Mouse (Mus musculus): ENCODE data around the gene Dph7.
"Not testable (repeated sequence)": the region's sequence is repeated elsewhere in the genome, so short reads cannot be mapped to it uniquely, and the experiment has no call there.

Gene Dph7

DNA sequence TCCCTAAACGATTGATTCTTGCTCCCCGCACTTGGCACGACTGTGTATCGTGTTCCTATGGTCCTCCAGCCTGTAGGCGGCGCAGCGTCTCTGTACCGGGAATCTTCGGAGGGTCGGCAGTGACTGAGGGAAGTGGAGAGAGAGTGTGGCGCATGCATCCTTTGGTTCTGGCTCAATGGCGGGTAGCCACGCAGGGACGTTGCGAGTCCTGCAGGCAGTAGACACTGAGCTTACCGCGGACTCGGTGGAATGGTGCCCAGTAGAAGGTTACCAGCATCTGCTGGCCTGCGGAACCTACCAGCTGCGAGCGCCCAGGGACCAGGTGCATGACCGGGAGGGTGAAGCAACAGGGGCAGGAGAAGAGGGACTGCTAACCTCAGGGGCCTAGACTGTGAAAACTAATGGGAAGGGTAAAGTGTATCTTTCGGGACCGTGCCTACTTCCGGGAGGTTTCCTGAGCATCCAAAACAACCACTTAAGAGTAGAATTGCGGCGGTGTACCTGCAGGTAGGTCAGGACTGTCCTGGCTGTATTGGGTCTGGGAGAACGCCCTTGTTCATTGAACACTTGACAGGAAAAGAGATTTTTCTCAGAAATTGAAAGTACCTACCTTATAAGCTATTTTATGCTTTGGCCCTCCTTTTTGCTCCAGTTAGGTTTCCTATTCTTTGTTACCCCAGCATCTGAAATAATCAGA lies at the start of gene Dph7:
TSS of gene Dph7 (plus strand) at position 97 of the 697 bp plus-strand sequence.
- DNase-seq, result peak; percentile 92

DNA sequence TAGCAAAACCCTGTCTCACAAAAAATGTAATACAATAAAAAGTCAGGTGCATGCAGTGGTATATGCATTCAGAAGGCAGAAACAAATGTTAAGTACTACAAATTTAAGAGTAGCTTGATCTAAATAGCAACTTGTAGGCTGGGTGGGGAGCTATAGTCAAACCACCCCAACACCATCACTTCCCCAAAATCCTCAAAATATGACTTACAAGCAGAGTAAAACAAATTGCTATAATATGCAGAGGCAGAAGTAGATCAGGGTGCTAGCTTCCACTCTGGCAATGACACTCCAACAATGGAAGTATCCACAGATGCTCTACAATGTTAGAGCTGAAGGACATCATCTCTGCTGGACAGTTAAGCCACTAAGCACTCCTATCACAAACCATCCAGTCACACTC lies 49.6 kb upstream of the Dph7 start:
- DNase-seq, result no peak

DNA sequence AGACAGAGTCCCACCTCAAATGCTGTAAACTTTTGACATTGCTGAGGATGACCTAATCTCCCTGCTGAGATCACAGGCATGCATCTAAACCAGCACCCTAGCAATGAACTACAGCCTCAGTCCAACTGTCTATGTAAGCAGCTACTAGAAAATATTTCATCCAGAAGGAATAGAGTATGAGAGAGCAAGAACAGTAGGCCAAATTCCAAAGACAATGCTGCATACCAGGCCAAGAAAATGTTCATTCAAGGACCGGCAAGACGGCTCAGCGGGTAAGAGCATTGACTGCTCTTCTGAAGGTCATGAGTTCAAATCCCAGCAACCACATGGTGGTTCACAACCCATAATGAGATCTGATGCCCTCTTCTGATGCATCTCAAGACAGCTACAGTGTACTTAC lies 47.4 kb upstream of the Dph7 start:
- no peak for DNase-seq

DNA sequence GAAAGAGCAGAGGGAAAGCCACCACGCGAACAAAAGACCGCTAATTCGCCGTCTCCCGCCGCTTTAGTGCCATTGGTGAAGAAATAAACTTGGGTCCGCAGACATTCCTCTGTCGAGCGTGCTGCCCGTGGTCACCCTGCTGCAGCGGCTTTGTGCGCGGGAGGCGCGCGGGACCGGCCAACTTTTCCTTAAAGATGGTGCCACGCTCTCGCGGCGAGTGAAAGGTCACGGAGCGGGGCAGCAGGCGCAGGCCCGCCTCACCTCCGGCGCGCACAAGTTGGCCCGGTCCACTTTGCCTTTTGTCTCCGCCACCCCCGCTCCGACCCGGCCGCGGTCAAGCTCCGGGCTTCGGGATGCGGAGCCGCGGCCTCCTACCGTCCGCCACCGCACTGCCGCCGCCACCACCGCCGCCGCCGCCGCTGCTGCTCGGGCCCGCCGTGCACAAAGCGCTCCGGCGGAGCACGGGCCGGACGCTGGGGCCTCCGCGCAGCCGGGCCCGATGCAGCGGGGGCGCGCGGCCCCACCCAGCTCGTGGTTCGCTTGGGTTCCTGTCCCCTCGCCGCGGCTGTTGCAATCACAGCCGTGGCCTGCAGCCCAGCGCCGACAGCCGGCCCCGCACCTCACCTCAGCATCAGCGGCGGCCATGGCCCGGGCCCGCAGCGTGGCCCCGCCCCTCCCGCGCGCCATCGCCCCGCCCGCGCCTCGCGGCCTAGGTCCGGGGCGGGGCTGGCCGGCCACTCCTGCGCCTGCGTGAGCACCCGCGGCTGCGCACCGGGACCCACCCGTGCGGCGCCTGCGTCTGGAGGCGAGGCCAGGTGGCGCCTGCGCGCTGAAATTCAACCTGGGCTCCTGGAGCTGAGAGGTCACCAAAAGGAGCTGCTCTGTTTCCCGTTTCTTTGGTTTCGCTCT lies 43.0 kb upstream of the Dph7 start, which contains the start of gene Ehmt1:
TSS of gene Ehmt1 (minus strand) at position 685 of the 909 bp plus-strand sequence.
- peak; percentile 96 for DNase-seq

DNA sequence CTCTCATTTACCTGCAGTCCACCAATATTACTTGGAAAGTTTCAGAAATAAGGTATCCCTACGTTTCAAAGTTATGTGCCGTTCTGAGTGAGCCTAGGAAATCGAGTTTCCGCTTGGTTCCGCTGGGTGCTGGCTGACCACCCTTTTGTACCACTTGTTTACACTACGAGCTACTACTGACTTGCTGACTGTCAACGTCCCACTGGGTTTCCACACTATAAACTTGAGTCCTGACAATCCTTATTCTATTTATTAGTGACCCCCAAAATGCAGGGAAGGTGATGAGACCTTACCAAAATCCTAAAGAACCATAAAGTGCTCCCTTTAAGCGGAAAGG lies 42.4 kb upstream of the Dph7 start:
- DNase-seq, result no peak

DNA sequence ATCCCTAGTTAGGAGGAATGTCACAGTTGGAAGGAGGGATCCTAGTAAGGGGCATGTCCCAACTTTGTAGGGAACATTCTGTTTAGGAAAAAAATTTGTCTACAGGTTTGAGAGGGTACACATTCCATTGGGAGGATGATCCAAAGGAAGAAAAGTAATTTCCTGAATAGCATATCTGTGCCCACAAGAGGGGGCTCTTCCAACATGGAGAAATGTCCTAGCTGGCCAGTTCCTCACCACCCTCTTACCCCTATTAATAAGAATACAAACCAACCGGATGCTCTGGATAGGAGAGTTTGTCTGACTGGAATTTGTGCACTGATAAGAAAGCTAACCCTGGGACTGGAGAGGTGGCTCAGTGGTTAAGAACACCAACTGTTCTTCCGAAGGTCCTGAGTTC lies 38.6 kb upstream of the Dph7 start:
- DNase-seq, result no peak

DNA sequence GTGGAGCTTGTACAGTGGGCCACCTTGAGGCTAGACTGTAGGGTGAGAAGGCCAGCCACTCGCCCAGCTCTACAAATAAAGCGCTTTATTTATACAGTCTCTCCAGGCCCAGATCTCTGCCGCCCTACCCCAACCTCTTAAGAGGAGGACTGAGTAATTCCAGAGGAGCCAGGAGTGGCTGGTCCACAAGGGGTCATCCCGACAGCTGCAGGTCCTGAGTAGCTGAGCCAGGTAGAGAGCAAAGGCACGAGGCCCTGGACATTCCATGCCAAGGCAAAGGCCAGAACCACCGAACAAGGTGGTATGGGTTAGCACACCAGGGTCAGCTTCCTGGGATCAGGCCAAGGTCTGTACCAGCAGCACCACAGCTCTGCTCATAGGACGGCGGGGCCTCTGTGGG lies 36.9 kb upstream of the Dph7 start:
- DNase-seq, result no peak

DNA sequence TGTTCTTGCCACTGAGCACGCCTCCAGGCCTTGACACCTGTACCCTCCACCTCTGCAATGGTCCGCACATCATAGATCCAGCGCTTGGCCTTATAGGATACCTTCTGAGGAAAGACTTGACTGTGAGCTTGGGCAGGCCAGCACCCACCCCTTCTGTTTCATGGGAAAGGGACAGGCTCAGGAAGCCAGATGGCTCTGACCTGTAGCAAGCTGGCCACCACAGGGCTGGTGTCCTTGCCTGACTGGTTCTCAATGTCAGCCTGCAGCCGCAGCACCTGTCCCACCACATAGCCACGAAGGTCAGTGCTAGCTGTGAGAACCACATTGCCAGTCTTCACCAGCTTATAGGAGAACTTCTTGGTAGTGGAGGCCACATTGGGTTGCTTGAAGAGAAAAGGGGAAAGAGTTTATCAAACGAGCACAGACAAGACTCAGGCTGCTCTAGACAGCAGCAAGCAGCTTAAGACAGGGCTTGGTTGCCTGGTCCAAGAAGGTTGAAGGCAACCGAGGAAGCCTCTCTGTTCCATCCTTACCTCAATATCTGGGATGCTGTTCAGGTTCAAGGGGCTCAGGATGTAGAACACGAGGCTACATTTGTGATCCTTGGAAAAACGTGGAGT lies 35.7 kb upstream of the Dph7 start:
- no peak for DNase-seq

DNA sequence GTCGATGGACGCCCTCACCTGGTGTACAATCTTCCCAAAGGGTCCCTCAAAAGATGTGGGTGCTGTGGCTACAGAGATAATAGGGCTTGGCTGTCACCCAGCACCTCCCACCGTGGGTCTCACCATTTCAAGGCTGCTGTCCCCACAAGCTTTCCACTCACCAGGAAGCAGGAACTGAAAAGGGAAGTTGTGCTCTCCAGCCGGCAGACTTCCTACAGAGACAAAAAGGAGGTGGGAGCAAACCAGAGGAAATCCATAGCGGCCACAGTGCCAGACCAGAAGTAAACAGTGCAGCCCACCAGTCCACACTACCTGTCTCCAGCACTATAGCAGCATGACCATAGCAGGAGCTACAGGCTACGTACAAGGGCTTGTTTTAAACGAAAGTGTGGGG lies 35.2 kb upstream of the Dph7 start:
- no peak for DNase-seq

DNA sequence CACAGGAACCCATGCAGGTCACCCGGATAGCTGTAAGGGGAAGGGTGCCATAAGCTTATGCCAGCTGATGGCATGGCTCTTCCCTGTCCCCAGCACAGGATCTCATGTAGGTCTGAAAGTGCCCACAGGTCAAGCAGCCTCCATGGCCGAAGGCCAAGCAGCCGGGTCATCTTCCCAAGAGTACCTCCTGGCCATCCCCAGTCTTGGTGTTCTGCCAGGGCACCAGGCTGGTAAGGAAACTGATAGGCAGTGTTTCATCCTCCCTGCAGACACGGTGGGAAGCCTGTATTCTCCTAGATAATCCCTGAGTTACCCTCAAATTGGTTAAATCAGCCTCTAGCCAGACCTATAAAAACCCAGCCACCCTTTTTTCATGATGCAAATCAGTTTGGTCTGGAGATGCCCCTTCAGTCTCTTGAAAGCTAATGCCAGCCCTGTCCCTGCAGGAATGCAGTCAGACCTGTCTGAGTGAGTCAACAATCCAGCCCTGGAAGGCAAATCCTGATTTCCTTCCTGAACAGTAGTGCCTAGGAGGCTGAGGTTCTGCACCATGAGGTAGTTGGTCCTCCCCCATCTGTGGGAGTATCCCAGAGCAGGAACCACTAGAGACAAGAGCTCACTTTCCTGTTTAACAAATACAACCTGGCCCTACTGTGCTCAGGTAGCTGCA lies 34.3 kb upstream of the Dph7 start:
- no peak for DNase-seq

DNA sequence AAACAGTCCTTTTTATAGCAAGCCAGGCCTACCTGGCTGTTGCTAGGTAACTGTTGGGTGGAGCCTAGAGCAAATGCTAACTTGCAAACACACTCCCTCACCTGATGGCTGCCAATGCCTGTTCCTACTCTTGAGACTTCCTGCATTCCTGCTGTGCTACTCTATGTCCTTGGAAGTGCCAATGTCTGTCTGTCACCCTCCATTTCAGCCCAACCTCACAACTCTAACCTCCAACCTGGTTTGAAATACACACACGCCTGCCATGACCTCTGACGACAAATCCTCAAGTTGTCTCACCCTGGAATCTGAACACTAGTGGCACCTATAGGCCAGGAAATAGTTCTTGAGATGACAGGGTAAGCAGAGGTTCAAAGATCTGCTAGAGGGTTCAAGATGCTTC lies 33.1 kb upstream of the Dph7 start:
- DNase-seq, result no peak

DNA sequence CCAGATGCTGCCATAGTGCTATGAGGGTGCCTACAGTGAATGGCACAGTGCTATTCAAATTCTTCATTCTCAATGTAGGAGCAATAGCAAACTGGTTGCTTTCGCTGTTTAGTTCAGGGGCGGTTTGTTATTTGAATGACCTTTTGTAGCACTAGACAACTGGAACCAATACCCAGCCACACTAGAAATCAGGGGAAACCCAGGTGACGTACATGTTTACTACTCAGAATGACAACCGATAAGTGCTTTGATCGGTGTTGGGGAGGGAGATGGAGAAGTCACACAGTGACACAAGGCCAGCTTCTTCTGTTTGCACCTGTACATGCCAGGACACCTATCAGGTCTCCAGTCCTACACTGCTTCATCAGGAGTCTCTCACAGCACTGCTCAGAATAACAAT lies 32.6 kb upstream of the Dph7 start:
- no peak for DNase-seq

DNA sequence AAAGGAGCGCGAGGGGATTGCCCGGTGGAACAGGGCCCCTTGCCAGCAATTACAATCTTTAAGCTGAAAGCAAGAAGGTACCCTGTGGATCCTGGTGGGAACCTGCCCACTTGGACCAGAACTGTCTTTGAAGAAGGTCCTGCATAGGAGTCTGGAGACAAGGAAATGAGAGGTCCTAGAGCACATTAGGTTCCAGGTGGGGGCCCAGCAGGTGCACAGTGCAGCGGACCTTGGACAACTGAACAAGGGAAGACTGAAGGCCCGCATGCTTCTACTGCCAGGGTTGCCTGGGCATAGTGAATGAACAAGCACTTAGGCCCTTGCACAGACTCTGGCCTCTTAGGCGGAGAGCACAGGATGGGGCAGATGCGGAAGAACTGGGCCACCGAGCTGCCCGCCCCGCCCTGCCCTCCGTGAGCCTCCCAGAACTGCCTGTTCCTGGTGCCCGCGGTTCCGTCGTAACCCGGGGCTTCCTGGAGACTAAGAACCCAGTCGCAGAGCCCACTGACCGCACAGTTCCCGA lies 27.7 kb upstream of the Dph7 start:
- no peak for DNase-seq

DNA sequence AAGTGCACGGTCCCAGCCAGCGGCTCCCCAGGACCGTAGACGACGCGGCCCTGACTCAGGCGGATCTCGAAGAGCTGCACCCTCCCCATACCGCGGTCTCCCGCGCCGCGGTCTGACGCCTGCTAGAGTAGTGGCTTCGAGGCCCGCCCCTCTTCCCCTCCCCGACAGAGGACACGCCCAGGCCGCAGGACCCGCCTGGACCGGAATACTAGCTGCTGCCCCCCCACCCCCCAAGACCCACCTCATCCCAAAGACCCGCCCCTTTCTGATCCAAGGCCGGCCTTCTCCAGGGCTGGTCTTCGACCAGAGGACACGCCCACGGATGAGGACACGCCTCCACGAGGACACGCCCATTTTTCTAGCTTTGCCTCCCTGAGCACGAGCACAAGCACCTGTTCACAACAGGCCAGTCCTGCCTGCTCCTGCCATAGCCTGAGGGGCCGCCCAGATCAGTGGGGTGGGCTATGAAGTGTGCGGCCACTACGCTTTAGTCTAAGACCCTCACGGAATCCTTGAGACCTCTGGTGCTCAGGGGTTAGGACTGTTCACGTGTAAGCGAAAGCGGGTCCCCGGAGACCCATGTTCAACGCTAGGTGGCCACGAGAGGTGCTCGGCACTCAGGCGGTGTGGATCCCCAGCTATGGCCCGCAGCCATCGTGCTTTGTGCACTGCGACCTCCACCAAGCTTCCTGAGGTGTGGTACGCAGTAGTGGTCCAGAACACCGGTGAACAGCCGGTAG lies 27.0 kb upstream of the Dph7 start, which contains the start of gene Arrdc1:
TSS of gene Arrdc1 (minus strand) at position 196 of the 740 bp plus-strand sequence.
- peak; percentile 90 for DNase-seq

DNA sequence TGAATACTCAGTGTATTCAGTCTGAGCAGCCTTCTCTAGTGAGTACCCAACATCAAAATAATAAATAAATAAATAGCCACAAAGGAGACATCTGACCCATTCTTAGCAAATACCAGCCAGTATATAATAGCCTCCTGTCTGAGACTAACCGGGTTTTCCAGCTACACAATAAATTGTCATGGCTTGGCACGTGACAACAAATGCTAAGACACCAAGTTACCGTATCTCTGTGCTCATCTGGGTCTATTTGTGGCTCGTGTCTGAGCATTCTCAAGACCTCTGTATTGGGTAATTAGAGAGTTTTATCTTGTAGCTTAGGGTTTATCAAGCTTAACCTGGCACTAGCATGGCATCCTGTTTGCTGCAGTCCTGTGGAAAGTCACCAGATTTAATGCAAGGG lies 20.1 kb upstream of the Dph7 start:
- no peak for DNase-seq

DNA sequence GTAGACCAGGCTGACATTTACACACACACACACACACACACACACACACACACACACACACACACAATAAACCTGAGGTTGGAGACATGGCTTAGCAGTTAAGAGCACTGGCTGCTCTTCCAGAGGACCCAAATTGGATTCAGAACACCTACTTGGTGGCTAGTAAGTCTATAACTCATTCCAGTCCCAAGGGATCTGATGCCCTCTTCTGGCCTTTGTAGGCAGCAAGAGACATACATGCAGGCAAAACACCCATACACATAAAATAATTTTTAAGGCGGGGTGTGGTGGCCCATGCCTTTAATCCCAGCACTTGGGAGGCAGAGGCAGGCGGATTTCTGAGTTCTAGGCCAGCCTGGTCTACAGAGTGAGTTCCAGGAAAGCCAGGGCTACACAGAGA lies 17.9 kb upstream of the Dph7 start:
- not testable (repeated sequence) for DNase-seq

DNA sequence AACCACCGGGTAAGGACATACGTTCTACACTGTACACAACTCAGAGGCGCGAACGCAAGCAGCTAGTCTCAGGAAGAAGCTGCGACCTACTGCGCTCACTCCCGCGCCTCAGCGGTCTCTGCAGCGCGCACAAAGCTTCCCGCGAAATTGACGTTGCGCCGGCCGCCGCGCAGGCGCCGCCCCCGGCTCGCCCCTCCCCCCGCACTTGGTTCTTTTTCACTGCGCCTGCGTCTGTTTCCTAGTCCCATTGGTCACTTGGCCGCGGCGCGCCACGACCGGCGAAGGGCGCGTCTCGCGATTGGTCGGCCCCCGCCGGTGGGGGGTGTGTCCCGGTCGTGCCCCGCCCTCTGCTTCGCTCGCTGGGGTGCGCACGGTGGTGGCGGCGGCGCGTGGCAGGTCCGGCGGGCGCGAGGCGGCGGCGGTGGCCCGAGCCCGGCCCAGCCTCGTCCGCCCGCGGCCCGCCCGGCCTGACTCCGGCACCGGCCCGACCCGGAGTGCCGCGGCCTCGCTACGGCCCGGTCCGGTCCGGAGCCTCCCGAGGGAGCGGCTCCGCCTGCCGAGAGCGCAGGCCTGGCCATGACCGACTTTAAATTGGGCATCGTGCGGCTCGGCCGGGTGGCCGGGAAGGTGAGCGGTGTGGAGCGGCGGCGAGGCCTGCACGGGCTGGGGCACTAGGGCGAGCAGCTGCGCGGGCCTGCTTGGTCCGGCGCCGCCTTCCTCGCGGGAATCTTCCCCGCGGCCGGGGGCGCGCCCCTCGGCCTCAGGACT lies 12.6 kb upstream of the Dph7 start, which contains the start of gene Zmynd19:
TSS of gene Zmynd19 (plus strand) at position 372 of the 768 bp plus-strand sequence.
- DNase-seq, result peak; percentile 97

DNA sequence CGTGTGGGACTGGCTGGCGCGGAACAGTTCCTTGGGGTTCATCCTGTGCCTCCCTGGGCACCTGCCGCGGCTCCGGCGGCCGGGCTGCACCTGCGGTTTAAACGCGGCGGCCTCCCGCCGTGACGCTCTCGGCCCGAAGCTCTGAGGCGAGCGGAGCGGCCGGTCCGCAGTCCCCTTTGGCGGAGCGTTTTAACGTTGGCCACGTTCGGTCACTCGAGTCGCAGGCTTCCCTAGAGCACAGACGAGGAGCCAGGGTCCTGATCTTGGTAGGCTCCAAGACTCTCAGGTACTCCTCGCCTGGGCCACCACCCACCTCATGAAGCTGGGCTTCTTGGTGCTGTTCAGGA lies 12.0 kb upstream of the Dph7 start:
- DNase-seq, result no peak

DNA sequence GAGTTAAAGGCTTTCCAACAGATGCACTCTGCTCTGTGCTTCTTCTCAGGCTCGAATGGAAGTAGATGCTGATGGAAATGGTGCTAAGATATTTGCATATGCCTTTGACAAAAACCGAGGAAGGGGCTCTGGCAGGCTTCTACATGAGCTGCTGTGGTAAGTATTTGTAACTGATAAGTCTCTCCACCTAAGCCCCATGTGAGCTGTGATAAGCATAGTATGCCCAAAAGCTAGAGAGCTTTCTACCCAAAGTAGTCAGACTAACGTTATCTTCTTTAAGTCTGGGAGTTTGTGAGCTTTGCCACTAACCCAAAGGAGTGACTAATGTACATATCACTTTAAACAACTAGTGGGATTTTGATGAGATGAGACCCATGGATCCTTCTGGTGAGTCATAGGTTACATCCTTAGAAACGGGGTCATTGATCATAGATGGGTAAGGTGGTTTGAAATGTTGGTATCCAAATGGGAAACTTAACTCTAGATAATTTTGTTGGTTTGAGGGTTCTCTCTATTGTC lies 9.6 kb upstream of the Dph7 start:
- no peak for DNase-seq

DNA sequence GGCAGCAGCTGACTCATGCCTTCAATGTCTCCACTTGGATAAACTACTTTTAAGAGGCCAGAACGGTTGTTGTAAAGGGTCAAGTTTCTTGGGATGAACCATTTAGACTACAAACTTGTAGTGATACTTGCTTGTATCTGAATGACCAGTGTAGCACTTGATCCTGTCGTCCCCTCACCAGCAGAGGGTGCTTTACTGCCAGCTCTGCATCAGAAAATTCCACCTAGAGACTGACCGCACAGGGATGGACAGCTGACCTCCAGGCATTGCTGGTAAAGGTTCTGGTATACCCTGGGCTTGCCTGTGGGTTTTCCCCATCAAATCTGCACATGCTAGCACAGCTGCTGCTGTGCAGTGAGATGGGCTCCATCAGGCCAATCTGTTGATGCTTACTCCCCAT lies 1.3 kb upstream of the Dph7 start:
- no peak for DNase-seq

DNA sequence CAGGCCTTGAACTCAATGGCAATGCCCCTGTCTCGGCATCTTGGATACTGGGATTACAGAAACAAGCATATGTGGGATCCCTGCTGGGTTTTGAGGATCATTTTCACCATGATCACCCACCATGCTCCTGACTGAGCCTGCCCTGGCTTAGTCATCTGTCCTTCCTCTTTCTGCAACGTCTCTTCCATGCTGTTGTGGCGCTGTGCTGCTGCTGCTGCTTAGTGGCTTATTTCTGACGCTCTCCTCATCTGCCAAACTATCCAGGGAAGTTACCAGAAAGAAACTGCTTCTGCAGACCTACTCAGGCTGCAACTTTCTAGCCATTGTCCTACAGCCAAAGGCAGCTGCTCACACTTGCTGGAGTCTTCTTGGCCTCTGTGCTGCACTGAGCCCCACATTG lies 8.2 kb downstream of the Dph7 start:
- DNase-seq, result no peak
